Mouse (Mus musculus): ENCODE measurements at regions not wholly inside any gene's neighbourhood (a gene's known extent, or its start where the extent isn't known, plus 50 kb on each side); places are given as distances from the start of the nearest gene placed in this dataset.

DNA sequence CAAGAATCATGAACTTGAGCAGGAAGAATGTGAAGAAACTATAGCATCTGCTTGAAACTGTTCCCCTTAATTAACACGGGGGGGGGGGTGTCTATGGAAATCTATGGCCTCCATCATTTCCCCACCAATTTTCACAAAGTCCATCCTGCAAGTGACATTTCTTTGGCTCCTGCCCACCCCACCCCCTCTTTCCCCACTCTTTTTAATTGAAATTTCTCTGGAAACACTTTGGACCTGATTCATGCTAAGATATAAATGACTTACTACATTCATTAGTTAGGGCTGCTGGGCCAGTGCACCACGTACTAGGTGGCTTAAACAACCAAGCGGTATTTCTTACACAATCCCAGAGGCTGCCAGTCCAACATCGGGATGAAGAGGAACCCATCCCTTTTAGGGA lies 169.4 kb downstream of the Sox9 start:
- Histone ChIP-seq H3K27ac (ENCODE audit: low read depth) (no peak overlapping the region), H3K27me3 (replicated peaks; ENCODE audit: control insufficient read depth, insufficient read depth, low read length) (no peaks in the 10 kb centered on the region), H3K9me3 (ENCODE audit: control insufficient read depth, low read length) (no peaks in the 10 kb centered on the region), H3K4me3 (ENCODE audit: low read depth, low read length) (no peak overlapping the region), H3K36me3 (ENCODE audit: control insufficient read depth, insufficient read depth, low read length) (no peaks in the 10 kb centered on the region), H3K9ac (ENCODE audit: low read length) (no peak overlapping the region), H3K4me1 (replicated peaks; ENCODE audit: control insufficient read depth, insufficient read depth, low read length) (no peaks in the 10 kb centered on the region), H3K4me2 (ENCODE audit: low read length) (no peak overlapping the region)
- DNase-seq (ENCODE audit: low spot score) (no peak), ATAC-seq (replicated peaks; ENCODE audit: low FRiP score, low TSS enrichment, low read depth) (no peak)
- WGBS: 73% methylated on average over 4 of the region's 4 CpGs

DNA sequence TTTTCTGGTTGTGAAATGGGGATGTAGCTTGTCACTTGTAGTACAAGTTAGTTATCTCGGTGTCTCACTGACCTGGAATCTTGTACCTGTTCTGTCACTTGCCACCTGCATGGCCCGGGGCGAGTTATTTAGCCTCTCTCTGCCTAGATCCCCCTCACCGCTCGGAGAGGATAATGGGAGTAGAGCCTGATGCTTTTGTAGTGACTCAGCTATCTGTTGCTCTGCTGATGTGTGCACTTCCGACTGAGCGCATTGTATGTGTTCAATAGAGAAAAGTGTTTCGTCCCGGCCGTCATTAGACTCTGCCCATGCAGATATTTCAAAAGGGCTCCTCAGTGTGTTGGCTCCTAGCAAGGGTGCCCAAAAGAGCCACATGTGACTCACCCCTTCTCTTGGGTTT lies 170.3 kb downstream of the Sox9 start:
- no peaks in the 10 kb centered on the region for H3K9me3 ChIP-seq (ENCODE audit: control insufficient read depth, low read length)
- no peak overlapping the region for H3K4me3 ChIP-seq (ENCODE audit: low read depth, low read length)
- no peak overlapping the region for H3K4me2 ChIP-seq (ENCODE audit: low read length)
- ATAC-seq (replicated peaks; ENCODE audit: low FRiP score, low TSS enrichment, low read depth) (no peak), DNase-seq (ENCODE audit: low spot score) (no peak)
- no peak overlapping the region for H3K9ac ChIP-seq (ENCODE audit: low read length)
- H3K27me3 ChIP-seq (replicated peaks; ENCODE audit: control insufficient read depth, insufficient read depth, low read length): no peaks in the 10 kb centered on the region
- WGBS: 83% methylated on average over 10 of the region's 10 CpGs
- no peaks in the 10 kb centered on the region for H3K4me1 ChIP-seq (replicated peaks; ENCODE audit: control insufficient read depth, insufficient read depth, low read length)
- no peaks in the 10 kb centered on the region for H3K36me3 ChIP-seq (ENCODE audit: control insufficient read depth, insufficient read depth, low read length)
- no peak overlapping the region for H3K27ac ChIP-seq (ENCODE audit: low read depth)

DNA sequence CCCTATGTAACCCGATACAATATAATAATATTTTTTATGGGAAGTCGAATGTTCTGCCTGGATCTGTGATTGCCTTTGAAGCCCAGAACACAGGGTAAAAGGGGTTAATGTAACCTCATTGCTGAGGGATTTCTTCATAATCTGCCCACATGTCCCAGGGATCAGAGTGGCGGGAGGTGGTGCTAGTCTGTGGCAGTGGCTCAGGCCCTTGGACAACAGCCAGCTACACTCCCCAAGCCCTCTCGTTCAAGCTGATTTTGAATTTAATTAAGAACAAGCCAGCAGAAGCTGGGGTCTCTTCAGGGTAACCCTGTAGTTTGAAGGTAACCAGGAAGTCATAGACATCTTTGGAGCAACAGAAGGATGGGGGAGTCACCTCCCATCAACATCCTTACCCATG lies 171.5 kb downstream of the Sox9 start:
- Histone ChIP-seq H3K9ac (ENCODE audit: low read length) (no peak overlapping the region), H3K4me2 (ENCODE audit: low read length) (no peak overlapping the region), H3K27ac (ENCODE audit: low read depth) (no peak overlapping the region), H3K27me3 (replicated peaks; ENCODE audit: control insufficient read depth, insufficient read depth, low read length) (no peaks in the 10 kb centered on the region), H3K4me3 (ENCODE audit: low read depth, low read length) (no peak overlapping the region), H3K9me3 (ENCODE audit: control insufficient read depth, low read length) (no peaks in the 10 kb centered on the region), H3K36me3 (ENCODE audit: control insufficient read depth, insufficient read depth, low read length) (no peaks in the 10 kb centered on the region), H3K4me1 (replicated peaks; ENCODE audit: control insufficient read depth, insufficient read depth, low read length) (no peaks in the 10 kb centered on the region)
- ATAC-seq (replicated peaks; ENCODE audit: low FRiP score, low TSS enrichment, low read depth) (no peak), DNase-seq (ENCODE audit: low spot score) (no peak)
- WGBS: 61% methylated on average over 4 of the region's 4 CpGs

DNA sequence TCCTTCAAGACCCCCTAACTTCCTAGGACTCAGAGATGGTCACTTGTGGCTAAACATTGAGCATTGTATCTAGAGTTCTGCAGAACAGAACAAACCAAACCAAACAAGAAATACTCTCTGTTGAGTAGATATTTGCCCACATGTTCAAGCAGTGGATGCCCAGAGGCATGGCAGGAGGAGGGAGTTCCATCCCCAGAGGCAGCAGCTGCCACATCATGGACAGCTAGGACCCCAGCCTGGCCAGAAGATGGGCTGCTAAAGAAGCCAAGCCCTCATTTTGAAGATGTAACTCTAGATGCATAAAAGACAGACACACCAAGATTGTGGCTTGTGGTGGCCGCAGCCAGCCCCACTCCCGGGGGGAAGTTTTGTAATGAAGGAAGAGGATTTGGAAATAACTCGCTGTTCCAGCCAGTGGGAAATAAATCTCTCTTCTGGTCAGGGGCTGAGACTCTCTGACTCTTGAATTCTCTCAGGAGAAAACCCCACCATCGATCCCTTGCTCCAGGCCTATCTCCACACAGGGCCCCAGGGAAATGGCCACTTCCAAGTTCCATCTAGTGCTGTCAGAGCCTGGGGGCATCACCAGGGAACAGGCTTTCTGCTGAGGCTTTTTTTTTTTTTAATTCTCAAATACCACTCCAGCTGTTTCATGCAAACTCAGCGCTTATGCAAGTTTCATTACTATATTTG lies 174.9 kb downstream of the Sox9 start:
- 72% methylated on average over 5 of the region's 5 CpGs for WGBS
- Histone ChIP-seq H3K27me3 (replicated peaks; ENCODE audit: control insufficient read depth, insufficient read depth, low read length) (no peaks in the 10 kb centered on the region), H3K36me3 (ENCODE audit: control insufficient read depth, insufficient read depth, low read length) (no peaks in the 10 kb centered on the region), H3K27ac (ENCODE audit: low read depth) (no peak overlapping the region), H3K4me2 (ENCODE audit: low read length) (no peak overlapping the region), H3K4me3 (ENCODE audit: low read depth, low read length) (no peak overlapping the region), H3K9ac (ENCODE audit: low read length) (no peak overlapping the region), H3K4me1 (replicated peaks; ENCODE audit: control insufficient read depth, insufficient read depth, low read length) (no peaks in the 10 kb centered on the region; the same call in 1 of the 2 replicates), H3K9me3 (ENCODE audit: control insufficient read depth, low read length) (no peaks in the 10 kb centered on the region)
- DNase-seq (ENCODE audit: low spot score) (no peak), ATAC-seq (replicated peaks; ENCODE audit: low FRiP score, low TSS enrichment, low read depth) (no peak)

DNA sequence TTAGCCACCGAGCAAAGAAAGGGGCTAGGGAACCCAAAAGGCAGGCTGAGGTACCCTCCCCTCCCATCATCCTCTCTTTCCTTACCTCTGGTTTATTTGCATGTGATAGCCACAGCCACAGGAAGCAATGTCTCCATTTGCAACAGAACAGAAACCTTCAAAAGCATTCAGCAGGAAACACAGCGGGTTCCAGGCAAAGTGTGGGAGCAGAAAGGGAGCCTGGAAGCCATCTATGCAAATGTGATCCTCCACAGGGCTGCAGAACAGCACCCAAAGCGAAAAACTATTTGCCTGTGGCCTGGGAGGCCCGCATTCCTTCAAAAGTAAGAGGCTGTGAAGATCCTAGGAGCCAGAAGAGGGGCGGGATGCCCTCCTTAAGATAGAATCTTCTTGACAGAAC lies 177.6 kb downstream of the Sox9 start:
- no peak for ATAC-seq (replicated peaks; ENCODE audit: low FRiP score, low TSS enrichment, low read depth)
- Histone ChIP-seq H3K36me3 (ENCODE audit: control insufficient read depth, insufficient read depth, low read length) (no peaks in the 10 kb centered on the region), H3K4me2 (ENCODE audit: low read length) (no peak overlapping the region), H3K9ac (ENCODE audit: low read length) (no peak overlapping the region), H3K4me3 (ENCODE audit: low read depth, low read length) (no peak overlapping the region), H3K4me1 (replicated peaks; ENCODE audit: control insufficient read depth, insufficient read depth, low read length) (no peaks in the 10 kb centered on the region; the same call in 1 of the 2 replicates), H3K27me3 (replicated peaks; ENCODE audit: control insufficient read depth, insufficient read depth, low read length) (no peaks in the 10 kb centered on the region), H3K9me3 (ENCODE audit: control insufficient read depth, low read length) (no peaks in the 10 kb centered on the region), H3K27ac (ENCODE audit: low read depth) (no peak overlapping the region)
- 17% methylated on average over 5 of the region's 5 CpGs for WGBS
- no peak for DNase-seq (ENCODE audit: low spot score)

DNA sequence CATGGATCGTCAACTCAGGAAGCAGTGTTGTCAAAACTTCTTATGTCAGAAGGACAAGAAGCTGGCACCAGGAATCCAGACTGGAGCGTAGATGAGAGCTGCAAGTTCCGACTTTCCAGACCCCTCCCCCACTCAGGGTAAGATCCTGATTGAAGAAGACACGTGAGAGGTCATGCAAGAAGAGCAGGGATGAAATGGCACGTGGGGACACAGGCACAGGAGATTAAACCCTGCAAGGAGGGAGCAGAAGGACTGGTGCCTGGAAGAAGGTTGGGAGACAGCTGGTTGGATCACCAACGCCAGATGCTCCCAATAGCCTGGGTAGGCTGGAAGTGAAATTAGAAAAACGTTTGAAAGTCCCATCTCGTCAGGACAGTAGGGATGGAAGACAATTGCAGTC lies 191.3 kb downstream of the Sox9 start:
- DNase-seq (ENCODE audit: low spot score) (no peak), ATAC-seq (replicated peaks; ENCODE audit: low FRiP score, low TSS enrichment, low read depth) (no peak)
- Histone ChIP-seq H3K27ac (ENCODE audit: low read depth) (no peak overlapping the region), H3K9ac (ENCODE audit: low read length) (no peak overlapping the region), H3K4me3 (ENCODE audit: low read depth, low read length) (no peak overlapping the region), H3K27me3 (replicated peaks; ENCODE audit: control insufficient read depth, insufficient read depth, low read length) (no peaks in the 10 kb centered on the region), H3K9me3 (ENCODE audit: control insufficient read depth, low read length) (no peaks in the 10 kb centered on the region), H3K4me1 (replicated peaks; ENCODE audit: control insufficient read depth, insufficient read depth, low read length) (peaks cover 6% of the 10 kb centered on the region), H3K36me3 (ENCODE audit: control insufficient read depth, insufficient read depth, low read length) (no peaks in the 10 kb centered on the region), H3K4me2 (ENCODE audit: low read length) (no peak overlapping the region)
- WGBS: 67% methylated on average over 8 of the region's 8 CpGs

DNA sequence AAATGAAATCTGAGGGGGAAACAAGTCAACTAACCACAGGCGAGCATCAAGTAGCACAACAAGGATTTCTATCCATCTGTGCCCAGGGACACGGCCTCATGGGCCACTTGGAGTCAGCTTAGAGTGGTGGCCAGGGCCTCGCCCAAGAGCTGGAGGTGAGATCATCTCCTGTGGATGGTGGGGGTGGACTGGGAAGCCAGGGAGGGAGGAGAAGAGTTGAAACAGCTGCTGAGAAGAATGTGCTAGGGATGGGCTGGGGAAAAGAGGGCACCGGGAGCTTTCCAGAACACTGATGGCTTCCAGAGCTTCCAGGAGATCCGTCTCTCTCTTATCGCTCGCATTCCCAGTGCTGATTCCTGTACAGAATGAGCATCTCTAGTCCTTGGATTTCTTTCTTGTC lies 192.9 kb downstream of the Sox9 start:
- Histone ChIP-seq H3K4me2 (ENCODE audit: low read length) (no peak overlapping the region), H3K27me3 (replicated peaks; ENCODE audit: control insufficient read depth, insufficient read depth, low read length) (no peaks in the 10 kb centered on the region), H3K9me3 (ENCODE audit: control insufficient read depth, low read length) (no peaks in the 10 kb centered on the region), H3K36me3 (ENCODE audit: control insufficient read depth, insufficient read depth, low read length) (no peaks in the 10 kb centered on the region), H3K4me3 (ENCODE audit: low read depth, low read length) (no peak overlapping the region), H3K9ac (ENCODE audit: low read length) (no peak overlapping the region), H3K4me1 (replicated peaks; ENCODE audit: control insufficient read depth, insufficient read depth, low read length) (peaks cover 13% of the 10 kb centered on the region), H3K27ac (ENCODE audit: low read depth) (no peak overlapping the region)
- DNase-seq (ENCODE audit: low spot score): no peak
- ATAC-seq (replicated peaks; ENCODE audit: low FRiP score, low TSS enrichment, low read depth): no peak
- WGBS: 82% methylated on average over 7 of the region's 7 CpGs

DNA sequence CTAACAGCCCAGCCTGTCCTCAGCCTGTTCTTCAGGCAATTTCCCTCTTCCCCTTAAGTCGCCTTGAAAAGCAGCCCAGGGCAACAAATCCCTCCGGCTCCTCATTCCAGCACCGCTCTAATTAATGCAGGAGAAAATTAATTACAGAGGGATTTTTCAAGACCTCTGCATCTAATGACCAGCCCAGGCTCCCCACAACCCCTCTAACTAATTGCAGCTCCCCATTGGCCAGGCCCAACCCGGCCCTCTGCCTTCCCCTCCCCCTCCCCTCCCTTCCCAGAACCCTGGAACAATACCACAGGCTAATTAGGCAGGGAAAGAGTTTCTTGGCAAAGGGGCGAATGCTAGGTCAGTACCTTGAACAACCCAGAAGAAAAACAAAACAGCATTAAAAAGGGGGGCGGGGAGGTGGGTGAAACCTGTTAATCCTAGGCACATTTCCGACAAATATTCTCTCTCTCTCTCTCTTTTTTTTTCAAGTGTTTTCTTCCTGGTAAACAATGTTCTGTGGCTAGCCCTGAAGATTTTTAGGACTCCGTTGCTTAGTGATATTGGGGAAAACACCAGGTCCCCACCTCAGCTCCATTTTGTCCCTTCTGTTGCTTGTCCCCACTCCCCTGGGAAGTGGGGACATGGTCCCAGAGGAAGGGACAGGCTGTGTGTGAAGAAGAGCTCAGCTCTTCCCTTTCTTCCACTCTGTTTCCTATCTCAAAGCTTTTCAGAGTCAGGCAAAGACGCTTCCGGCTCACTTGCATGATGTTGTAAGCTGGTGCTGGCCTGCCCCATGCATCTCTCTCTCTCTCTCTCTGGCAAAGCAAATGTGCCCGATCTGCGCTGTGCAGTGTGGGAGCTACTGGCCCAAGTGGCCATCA lies 195.1 kb downstream of the Sox9 start:
- DNase-seq (ENCODE audit: low spot score): no peak
- ATAC-seq (replicated peaks; ENCODE audit: low FRiP score, low TSS enrichment, low read depth): no peak
- H3K27me3 ChIP-seq (replicated peaks; ENCODE audit: control insufficient read depth, insufficient read depth, low read length): no peaks in the 10 kb centered on the region
- H3K4me1 ChIP-seq (replicated peaks; ENCODE audit: control insufficient read depth, insufficient read depth, low read length): peaks cover 13% of the 10 kb centered on the region
- WGBS: 34% methylated on average over 12 of the region's 12 CpGs
- H3K36me3 ChIP-seq (ENCODE audit: control insufficient read depth, insufficient read depth, low read length): no peaks in the 10 kb centered on the region
- H3K4me3 ChIP-seq (ENCODE audit: low read depth, low read length): no peak overlapping the region
- no peak overlapping the region for H3K27ac ChIP-seq (ENCODE audit: low read depth)
- H3K4me2 ChIP-seq (ENCODE audit: low read length): no peak overlapping the region
- no peak overlapping the region for H3K9ac ChIP-seq (ENCODE audit: low read length)
- no peaks in the 10 kb centered on the region for H3K9me3 ChIP-seq (ENCODE audit: control insufficient read depth, low read length)

DNA sequence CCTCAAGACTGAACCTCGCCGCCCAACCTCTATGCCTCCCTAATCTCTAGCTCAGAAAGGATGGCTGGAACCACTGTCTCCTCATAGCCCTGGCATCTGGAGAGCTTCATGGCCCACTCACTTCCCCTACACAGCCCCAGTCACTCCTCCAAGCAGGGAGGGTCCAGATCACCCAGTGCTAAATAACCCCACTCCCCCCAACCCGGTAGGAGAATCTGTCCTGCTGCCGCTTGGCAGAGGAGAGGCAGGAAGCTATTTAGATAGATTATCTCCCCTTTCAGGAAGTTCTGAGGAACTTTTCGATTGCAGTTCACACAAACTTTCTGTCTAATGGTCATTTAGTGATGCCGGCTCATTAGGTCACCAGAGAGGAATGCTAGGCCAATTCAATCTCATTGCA lies 196.9 kb downstream of the Sox9 start:
- ATAC-seq (replicated peaks; ENCODE audit: low FRiP score, low TSS enrichment, low read depth): peak; percentile 53; the same call in 1 of the 2 replicates
- Histone ChIP-seq H3K9ac (ENCODE audit: low read length) (no peak overlapping the region), H3K27me3 (replicated peaks; ENCODE audit: control insufficient read depth, insufficient read depth, low read length) (no peaks in the 10 kb centered on the region), H3K9me3 (ENCODE audit: control insufficient read depth, low read length) (no peaks in the 10 kb centered on the region), H3K4me3 (ENCODE audit: low read depth, low read length) (no peak overlapping the region), H3K36me3 (ENCODE audit: control insufficient read depth, insufficient read depth, low read length) (no peaks in the 10 kb centered on the region), H3K4me1 (replicated peaks; ENCODE audit: control insufficient read depth, insufficient read depth, low read length) (peaks cover 13% of the 10 kb centered on the region), H3K4me2 (ENCODE audit: low read length) (no peak overlapping the region), H3K27ac (ENCODE audit: low read depth) (no peak overlapping the region)
- DNase-seq (ENCODE audit: low spot score): no peak
- 21% methylated on average over 6 of the region's 6 CpGs for WGBS

All from intestine, embryonic 14.5 days (tissue).